Mouse (Mus musculus) gastrocnemius, adult 2 months (tissue): ENCODE data around the gene Tanc2. TPM values are rescaled to one million over a fixed set of nuclear protein-coding genes. Genes with fewer than 3 reads are reported as not detected.
A peak's percentile ranks its signal among the peaks of the same experiment; 100 is the strongest.

Experiments
- DNase-seq: peaks from one replicate; pipeline ENCODE4 v3.0.0; 2022
- H3K27ac ChIP-seq: fragments of 200-600 bp; 2 replicates; pipeline ENCODE4 v1.8.1; 2022; ENCODE audit warnings: mild to moderate bottlenecking
- H3K4me3 ChIP-seq: fragments of 200-600 bp; 2 replicates; pipeline ENCODE4 v1.8.1; 2022; ENCODE audit warnings: mild to moderate bottlenecking, moderate library complexity
- CTCF ChIP-seq: fragments of 200-600 bp; IDR thresholded peaks from 2 replicates; pipeline ENCODE4 v1.8.1; 2022; ENCODE audit warnings: antibody characterized with exemption, mild to moderate bottlenecking, moderate library complexity
- intact Hi-C: fragments of 180-260 bp; cut with DNase I; formaldehyde crosslinking; loops from one replicate; pipeline ENCODE4 v1.15.1; 2025
- total RNA-seq, 2 experiments: library from RNA; stranded (reverse); gene quantifications; 2 replicates each; pipeline ENCODE4 v1.2.3; 2021

Tanc2 gene
- total RNA-seq, 2 experiments from 2014 or later, result 9.7 to 10.5 TPM

DNA sequence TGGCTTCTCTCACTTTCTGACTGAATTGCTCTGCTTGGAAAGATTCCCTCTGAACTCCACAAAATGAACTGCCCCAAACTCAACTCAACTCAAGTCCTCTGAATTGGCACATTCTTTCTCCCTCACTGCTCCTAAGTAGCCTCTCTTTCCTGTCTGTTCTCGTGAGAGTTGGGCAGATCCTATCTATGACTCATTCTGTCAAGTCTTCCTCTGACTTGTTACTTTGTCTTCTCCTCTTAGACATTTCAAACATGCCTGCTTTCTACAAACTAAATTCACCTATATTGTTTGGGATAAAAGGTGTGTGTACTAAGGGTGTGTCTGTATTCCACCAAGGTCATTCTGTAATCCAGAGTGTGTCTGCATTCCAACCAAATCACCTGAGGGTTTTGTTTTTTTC is 309.4 kb downstream of the Tanc2 start:
- TF ChIP-seq CTCF, result no peak
- Histone ChIP-seq H3K27ac (no peak overlapping the region), H3K4me3 (no peak overlapping the region)
- intact Hi-C loops, result no loop called here
- no peak for DNase-seq

DNA sequence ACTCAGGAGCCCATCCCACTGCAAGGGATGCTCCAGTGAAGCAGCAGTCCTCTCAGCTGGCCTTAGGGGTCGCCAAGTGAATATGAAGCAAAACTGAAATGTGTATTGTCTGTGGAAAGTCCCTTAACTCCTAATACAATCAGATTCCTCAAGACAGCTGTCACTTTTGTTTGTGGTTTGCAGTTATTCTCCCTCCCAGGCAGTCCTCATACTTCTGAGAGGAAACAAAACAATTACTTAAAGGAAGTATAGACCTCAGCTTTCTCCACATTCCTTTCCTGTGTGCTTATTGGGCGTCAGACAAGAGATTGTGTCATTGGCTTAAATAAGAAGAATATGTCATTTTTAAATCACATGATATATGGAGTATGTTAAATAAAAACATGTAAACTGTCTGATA is 311.7 kb downstream of the Tanc2 start:
- no peak for TF ChIP-seq CTCF
- intact Hi-C loops, result no loop called here
- Histone ChIP-seq H3K27ac (no peak overlapping the region), H3K4me3 (no peak overlapping the region)
- DNase-seq, result no peak

DNA sequence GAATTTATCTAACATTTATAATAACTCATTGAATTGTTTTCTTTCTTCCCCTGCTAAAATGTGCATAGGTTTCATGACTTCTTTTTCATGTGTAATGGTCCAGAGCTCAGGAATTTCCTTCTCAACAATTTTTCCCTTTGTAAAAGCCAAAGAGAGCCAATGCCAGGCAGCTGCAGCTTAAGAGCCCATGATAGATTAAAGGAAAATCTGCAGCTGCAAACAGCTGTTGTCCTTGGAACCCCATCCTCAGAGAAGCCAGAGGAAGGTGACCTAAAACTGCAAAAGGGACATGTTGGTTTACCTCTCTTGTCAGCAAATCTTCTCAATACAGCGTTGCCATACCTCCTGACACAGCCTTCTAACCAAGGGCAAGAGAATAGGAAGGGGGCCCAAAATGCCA is 313.2 kb downstream of the Tanc2 start:
- intact Hi-C loops, result no loop called here
- no peak for DNase-seq
- no peak for TF ChIP-seq CTCF
- Histone ChIP-seq H3K27ac (no peak overlapping the region), H3K4me3 (no peak overlapping the region)

DNA sequence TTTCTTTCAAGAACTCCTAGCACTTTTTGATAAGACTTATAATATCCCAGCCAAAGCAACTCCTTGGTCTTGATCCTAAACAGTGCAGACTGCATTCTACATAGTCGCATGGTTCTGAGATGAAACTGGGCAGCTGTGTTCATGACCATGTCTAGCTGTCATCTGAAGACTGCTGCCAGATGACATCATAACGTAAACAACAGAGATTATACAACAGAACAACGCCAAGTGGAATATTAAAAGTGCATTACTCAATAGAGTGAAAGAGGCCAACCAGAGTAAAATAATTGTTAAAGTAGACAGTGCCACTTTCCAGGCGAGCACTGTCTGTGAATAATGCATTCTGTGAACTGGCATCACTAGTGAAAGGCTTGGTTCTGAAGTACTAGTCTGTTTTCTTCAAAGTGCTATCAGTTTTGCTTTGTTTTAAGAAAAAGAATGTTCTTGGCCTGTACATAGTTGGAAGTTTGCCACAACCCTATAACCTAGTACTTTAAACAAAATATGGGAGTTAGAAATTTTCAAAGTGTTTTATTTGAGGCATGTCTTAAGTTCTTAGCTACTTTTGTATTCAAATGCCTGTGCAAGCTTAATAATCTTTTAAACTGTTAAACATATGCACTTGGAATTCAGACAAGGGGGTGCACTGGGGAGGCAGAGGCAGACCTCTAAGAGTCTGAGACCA is 315.9 kb downstream of the Tanc2 start:
- intact Hi-C loops, result no loop called here
- no peak for DNase-seq
- Histone ChIP-seq H3K4me3 (no peak overlapping the region), H3K27ac (no peak overlapping the region)
- TF ChIP-seq CTCF, result no peak

DNA sequence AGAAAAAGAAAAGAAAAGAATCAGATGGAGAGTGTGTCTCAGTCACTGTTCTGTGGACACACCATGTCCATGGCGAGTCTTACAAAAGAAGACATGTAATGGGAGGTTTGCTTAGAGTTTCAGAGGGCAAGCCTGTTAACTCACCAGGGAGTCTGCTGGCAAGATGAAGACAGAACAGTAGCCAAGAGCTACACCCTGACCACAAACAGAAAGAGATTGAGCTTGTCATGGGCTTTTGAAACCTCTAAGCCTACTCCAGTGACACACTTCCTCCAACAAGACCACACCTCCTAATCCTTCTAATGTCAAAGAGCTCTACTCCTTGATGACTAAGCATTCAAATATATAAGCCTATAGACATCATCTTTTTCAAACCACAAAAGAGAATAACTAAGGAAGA is 317.6 kb downstream of the Tanc2 start:
- Histone ChIP-seq H3K4me3 (no peak overlapping the region), H3K27ac (no peak overlapping the region)
- DNase-seq, result no peak
- intact Hi-C loops, result no loop called here
- no peak for TF ChIP-seq CTCF

DNA sequence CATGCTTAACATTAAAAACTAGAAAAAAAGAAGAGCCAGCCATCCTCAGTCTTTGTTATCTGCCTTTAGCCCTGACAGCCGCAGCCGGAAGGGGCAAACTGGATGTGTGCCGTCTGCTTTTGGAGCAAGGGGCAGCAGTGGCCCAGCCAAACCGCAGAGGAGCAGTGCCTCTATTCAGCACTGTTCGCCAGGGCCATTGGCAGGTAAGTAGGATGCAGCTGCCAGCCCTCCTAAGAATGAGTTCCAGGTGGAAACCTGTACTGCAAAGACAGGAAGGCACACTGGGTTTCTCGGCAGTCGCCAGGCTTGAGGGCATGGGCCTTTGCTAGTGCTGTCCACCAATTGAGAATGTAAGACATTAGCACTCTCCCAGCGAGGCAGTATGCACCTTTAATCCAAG is 319.1 kb downstream of the Tanc2 start:
- peak; percentile 44 for DNase-seq
- TF ChIP-seq CTCF, result no peak
- H3K27ac ChIP-seq, result no peak overlapping the region
- intact Hi-C loops, result no loop called here
- H3K4me3 ChIP-seq, result no peak overlapping the region

DNA sequence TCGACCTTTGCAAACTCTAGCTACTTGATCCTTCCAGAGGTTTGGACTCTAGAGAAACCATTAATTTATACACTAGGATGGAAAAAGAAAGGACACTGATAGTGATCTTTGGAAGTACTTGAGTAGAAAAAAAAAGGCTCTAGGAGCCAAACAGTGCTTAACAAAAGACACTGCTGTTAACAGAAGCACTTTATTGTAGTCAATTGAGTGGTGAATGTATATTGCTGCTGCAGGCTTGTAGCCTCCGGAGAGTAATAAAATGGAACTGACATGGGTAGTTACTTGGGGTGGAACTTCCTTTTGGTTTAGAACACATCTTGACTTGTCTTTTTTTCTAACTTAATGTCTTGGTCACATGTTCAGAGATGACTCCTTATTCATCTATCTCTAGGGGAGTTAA is 319.8 kb downstream of the Tanc2 start:
- intact Hi-C loops, result loop anchor here (2.0 to 10.0 kb wide), 5 partner anchors 227 to 639 kb away; no protein-coding TSS in a partner anchor
- no peak overlapping the region for H3K4me3 ChIP-seq
- H3K27ac ChIP-seq, result no peak overlapping the region
- DNase-seq, result no peak
- no peak for TF ChIP-seq CTCF

DNA sequence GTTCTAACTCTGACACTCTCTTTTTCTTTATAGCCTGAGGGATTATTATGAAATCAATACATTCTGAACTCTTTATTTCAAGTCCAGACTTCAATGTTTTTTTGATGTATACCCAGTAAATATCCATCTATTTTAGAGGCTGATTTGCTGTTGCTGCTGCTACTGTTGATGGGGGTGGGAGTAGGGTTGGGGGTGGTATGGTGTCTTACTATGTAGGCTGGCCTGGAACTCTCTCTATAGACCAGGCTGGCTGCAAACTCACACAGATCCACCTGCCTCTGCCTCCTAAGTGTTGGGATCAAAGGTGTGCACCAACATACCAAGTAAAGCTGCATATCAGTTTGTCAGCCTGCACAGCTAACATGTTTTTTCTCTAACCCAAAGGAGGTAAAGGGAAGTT is 321.4 kb downstream of the Tanc2 start:
- DNase-seq, result no peak
- Histone ChIP-seq H3K27ac (no peak overlapping the region), H3K4me3 (no peak overlapping the region)
- TF ChIP-seq CTCF, result no peak
- intact Hi-C loops, result loop anchor here (2.0 to 10.0 kb wide), 5 partner anchors 229 to 640 kb away; no protein-coding TSS in a partner anchor

DNA sequence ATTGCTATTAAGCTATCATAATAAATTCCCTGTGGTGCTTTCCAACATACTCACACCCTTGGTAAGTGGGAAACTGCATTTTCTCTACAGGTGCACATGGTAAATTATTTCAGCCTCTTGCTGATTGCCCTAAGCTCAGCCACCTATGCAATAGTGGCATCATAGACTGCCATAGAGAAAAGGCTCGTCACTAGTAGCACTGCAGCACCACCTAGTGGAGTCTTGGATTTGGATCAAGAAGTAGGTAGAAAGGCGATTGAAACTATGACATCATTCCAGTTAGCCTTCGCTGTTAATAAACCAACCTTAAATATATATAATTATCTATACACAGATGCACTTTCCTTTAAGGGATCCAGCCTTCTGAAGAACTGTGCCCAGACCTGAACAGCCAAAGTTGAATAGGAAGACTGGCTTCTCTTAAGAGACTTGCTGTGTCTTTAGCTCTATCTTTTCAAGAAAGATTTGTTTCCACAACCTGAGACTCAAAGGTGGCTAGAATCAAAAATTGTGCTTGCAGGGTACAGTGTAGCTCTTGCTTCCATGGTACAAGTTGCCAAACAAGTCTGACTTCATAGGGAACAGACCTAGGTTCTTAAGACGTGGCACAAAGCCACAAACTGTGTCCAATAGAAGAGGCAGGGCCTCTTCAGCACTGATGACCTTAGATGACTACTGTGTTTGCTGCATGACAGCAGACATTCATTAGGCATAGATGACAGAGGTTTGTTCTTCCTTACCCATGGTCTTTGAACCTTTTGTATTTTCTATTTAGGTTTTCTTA is 322.0 kb downstream of the Tanc2 start:
- intact Hi-C loops, result loop anchor here (2.0 to 10.0 kb wide), 5 partner anchors 229 to 641 kb away; no protein-coding TSS in a partner anchor
- DNase-seq, result peak; percentile 63
- Histone ChIP-seq H3K4me3 (no peak overlapping the region), H3K27ac (no peak overlapping the region)
- TF ChIP-seq CTCF, result peak; percentile 89

DNA sequence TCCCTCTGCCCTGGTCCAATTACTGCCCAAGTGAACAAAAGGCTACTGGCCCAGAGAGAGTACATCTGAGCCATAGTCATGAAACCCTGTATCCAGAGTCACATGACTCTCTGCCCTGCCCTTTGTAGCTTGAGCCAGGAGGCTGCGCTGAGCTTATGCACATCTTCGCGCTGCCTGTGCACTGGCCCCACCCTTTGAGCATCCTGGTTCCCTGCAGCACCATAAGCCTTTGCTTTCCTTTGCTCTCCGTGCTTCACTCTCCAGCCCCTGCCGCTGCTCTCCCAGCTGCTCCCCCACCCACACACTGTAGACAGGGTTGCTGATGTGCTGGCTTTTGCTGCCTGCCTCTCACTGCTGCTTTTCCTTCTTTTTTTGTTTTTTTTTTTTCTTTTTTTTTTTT is 323.8 kb downstream of the Tanc2 start:
- Histone ChIP-seq H3K4me3 (no peak overlapping the region), H3K27ac (no peak overlapping the region)
- no peak for TF ChIP-seq CTCF
- intact Hi-C loops, result loop anchor here (5.0 to 10.0 kb wide), 3 partner anchors 231 to 419 kb away; no protein-coding TSS in a partner anchor
- DNase-seq, result no peak

DNA sequence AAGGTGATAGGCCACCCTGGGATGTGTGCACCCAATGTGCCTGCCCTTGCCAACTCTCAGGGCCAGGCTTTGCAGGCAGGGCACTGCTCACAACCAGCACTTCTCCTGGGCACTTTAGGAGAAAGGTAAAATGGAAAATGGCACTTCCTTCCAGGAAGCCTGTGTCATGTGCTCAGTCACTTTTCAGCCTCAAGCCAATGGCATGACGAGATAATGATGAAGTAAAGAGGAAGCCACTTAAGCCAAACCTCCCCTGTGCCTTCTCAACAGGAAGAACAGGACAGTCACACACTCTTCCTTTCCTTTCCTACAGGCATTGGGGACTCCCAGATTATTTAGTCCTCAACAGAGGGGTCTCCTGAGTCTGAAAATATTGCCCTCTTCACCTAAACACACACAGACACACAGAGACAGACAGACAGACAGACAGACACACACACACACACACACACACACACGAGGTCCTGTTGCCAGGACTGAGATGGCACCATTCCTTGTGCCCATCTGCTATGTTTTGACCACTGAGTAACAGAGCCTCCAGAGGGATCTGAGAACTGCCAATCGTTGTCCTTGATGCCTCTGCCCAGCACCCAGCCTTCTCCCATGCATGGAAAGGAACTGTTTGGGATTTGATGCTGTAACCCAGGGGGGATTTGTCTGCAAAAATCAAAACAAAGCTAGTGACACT is 330.5 kb downstream of the Tanc2 start:
- DNase-seq, result no peak
- Histone ChIP-seq H3K4me3 (no peak overlapping the region), H3K27ac (no peak overlapping the region)
- no peak for TF ChIP-seq CTCF
- intact Hi-C loops, result no loop called here

DNA sequence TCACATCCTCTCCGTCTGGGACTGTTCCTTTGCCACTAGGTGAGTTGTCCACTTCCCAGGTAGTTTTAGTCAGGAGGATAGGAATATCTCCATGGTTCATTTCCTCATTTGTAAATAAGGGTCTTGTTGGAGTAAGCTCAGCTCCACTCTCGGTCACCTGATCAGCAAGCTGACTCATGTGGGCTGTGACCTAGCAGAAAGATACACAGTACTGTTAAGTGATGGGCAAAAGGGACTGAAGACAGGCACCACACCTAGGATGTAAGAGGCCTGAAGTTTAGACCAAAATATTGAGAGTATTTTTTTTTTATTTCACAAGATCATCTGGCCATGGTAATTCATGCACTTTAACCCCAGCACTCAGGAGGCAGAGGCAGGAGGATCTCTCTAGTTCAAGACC is 331.1 kb downstream of the Tanc2 start:
- no peak overlapping the region for H3K27ac ChIP-seq
- TF ChIP-seq CTCF, result no peak
- intact Hi-C loops, result no loop called here
- no peak overlapping the region for H3K4me3 ChIP-seq
- DNase-seq, result no peak

DNA sequence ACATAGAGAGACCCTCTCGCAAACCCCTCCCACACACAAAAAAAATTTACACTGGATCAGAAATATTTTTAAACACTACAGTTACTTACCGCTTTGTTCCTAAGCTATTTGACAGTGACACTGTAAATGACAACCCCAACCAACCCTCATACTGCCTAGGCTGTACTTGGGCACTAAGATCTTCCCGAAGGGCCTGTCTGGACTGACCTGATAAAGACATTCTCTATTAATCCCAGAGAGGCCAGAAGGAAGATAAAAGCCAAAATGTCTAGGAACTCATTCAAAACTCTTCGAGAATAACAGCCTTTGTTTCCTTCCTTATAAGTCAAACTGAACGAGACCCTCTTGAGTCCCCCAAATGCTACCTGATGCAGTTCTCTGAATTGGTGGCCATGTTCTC is 331.5 kb downstream of the Tanc2 start:
- DNase-seq, result no peak
- intact Hi-C loops, result no loop called here
- no peak for TF ChIP-seq CTCF
- Histone ChIP-seq H3K27ac (no peak overlapping the region), H3K4me3 (no peak overlapping the region)
